Mouse (Mus musculus): Measurements from ENCODE around the gene Podxl2. TPM values are rescaled to one million over a fixed set of nuclear protein-coding genes. Genes with fewer than 3 reads are reported as not detected.

Gene Podxl2
- polyA plus RNA-seq, 1 experiment from 2014 or later = 56.8 TPM

DNA sequence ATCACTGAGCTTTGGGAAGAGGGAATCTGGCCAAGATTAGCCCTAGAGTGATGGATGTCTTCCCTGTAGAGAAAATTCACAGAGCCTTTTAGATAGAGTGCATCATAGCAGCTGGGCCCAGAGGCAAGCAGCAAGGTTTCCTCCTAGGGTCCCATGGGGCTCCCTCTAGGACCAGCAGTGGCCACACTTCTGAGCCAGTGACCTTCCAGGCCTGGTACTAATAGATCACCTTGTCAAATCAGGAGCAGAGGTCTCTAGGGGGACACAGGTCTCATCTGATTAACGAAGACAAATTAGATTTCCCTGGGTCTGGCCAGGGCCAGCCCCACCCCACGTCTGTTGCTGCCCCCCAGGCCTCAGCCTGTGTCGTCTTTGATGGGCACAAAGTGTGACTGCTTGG is 64.6 kb downstream of the Podxl2 start:
- no peaks in the 10 kb centered on the region for H3K27me3 ChIP-seq (ENCODE audit: control insufficient read depth, insufficient read depth, low read length)
- H3K9me3 ChIP-seq (replicated peaks; ENCODE audit: control insufficient read depth, low read length) = no peaks in the 10 kb centered on the region
- no peaks in the 10 kb centered on the region for H3K36me3 ChIP-seq (replicated peaks; ENCODE audit: control insufficient read depth, insufficient read depth, low read depth, low read length)
- H3K27ac ChIP-seq (replicated peaks; ENCODE audit: low read depth, low read length) = no peak overlapping the region
- no peaks in the 10 kb centered on the region for H3K4me1 ChIP-seq (ENCODE audit: control insufficient read depth, insufficient read depth, low read length)
- no peak overlapping the region for H3K9ac ChIP-seq (replicated peaks; ENCODE audit: low read length)
- no peak overlapping the region for H3K4me3 ChIP-seq (ENCODE audit: low read depth, low read length)
- WGBS = 47% methylated on average over 3 of the region's 3 CpGs
- H3K4me2 ChIP-seq (ENCODE audit: low read depth, low read length) = no peak overlapping the region
- ATAC-seq (replicated peaks; ENCODE audit: insufficient number of reproducible peaks, low FRiP score, low TSS enrichment, low read depth) (peak; percentile 53; the same call in 1 of the 2 replicates), DNase-seq (ENCODE audit: low spot score) (no peak)

DNA sequence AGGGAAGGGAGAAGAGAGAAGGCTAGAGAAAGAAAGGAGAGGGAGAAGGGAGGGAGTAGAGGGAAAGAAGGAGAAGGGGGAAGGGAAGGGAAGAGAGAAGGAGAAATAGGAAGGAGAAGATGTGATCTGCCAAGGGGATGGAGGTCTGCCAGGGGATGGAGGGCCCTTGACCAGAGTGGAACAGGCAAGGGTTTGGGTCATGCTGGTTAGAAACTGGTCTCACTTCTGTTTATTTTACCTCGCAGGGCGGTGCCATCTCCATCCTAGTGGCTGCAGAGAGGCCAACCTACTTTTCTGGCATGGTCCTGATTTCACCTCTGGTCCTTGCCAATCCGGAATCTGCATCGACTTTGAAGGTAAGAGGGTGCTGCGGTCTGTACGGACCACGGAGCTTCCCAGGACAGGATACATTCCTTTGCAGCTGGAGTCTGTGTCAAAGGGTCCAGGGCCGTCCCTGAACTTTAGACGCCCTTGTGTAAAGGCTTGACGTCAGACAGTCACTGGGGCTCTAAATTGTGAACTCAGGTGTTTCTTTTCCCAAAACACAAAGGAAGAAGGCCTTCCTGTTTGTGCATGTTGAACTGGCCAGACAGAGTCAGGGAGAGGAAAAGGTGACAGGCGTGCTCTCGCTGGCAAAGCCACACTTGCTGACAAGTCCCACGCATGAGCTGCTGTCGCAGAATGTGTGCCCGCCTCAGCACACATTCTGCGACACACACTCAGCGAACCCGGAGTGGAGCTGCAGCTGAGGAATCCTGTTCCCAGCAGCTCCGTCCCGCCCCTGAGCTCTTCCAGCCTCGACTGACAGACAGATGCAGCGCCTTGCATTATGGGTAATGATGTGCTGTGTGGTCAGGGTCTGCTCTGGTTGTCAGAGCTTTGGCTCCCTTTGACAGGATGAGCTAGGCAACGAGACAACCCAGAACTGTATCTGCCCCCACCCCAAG is 65.5 kb downstream of the Podxl2 start:
- DNase-seq (ENCODE audit: low spot score) (no peak), ATAC-seq (replicated peaks; ENCODE audit: insufficient number of reproducible peaks, low FRiP score, low TSS enrichment, low read depth) (0 out of 2 replicates have a peak, but pooled peaks have one; percentile 3)
- Histone ChIP-seq H3K27me3 (ENCODE audit: control insufficient read depth, insufficient read depth, low read length) (no peaks in the 10 kb centered on the region), H3K27ac (replicated peaks; ENCODE audit: low read depth, low read length) (no peak overlapping the region), H3K4me1 (ENCODE audit: control insufficient read depth, insufficient read depth, low read length) (no peaks in the 10 kb centered on the region), H3K36me3 (replicated peaks; ENCODE audit: control insufficient read depth, insufficient read depth, low read depth, low read length) (no peaks in the 10 kb centered on the region), H3K9me3 (replicated peaks; ENCODE audit: control insufficient read depth, low read length) (no peaks in the 10 kb centered on the region), H3K4me2 (ENCODE audit: low read depth, low read length) (no peak overlapping the region), H3K4me3 (ENCODE audit: low read depth, low read length) (no peak overlapping the region), H3K9ac (replicated peaks; ENCODE audit: low read length) (no peak overlapping the region)
- WGBS = 69% methylated on average over 23 of the region's 23 CpGs

DNA sequence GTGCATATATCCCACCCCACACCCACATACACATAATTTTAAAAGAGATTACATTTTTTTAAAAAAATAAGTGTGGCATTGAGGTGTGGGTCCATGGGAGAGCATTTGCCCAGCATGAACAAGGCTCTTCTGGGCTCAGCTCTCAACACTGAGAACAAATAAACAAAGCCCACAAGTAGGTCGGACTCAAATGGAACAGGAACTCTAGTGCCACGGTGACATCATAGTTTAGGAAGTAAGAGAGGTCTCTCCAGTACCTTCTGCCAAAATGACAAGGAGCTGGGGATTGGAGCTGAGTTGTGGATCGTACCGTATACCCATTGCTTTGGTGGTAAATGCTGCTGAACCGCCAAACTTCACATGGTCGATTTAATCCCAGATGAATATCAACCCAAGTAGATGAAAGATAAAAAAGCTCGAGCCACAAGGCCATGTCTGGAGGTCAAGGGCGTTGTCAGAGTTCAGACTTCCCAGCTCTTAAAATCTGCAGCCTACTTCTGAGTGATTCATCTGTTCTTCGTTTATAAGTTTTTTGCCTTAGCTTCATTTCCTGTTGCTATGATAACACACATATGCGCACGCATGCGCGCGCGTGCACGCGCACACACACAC is 69.8 kb downstream of the Podxl2 start:
- H3K9me3 ChIP-seq (replicated peaks; ENCODE audit: control insufficient read depth, low read length) = no peaks in the 10 kb centered on the region
- DNase-seq (ENCODE audit: low spot score) (no peak), ATAC-seq (replicated peaks; ENCODE audit: insufficient number of reproducible peaks, low FRiP score, low TSS enrichment, low read depth) (no peak)
- 86% methylated on average over 17 of the region's 17 CpGs for WGBS
- H3K27me3 ChIP-seq (ENCODE audit: control insufficient read depth, insufficient read depth, low read length) = no peaks in the 10 kb centered on the region
- H3K36me3 ChIP-seq (replicated peaks; ENCODE audit: control insufficient read depth, insufficient read depth, low read depth, low read length) = no peaks in the 10 kb centered on the region
- H3K4me2 ChIP-seq (ENCODE audit: low read depth, low read length) = no peak overlapping the region
- no peak overlapping the region for H3K27ac ChIP-seq (replicated peaks; ENCODE audit: low read depth, low read length)
- H3K4me1 ChIP-seq (ENCODE audit: control insufficient read depth, insufficient read depth, low read length) = no peaks in the 10 kb centered on the region
- no peak overlapping the region for H3K4me3 ChIP-seq (ENCODE audit: low read depth, low read length)
- no peak overlapping the region for H3K9ac ChIP-seq (replicated peaks; ENCODE audit: low read length)

DNA sequence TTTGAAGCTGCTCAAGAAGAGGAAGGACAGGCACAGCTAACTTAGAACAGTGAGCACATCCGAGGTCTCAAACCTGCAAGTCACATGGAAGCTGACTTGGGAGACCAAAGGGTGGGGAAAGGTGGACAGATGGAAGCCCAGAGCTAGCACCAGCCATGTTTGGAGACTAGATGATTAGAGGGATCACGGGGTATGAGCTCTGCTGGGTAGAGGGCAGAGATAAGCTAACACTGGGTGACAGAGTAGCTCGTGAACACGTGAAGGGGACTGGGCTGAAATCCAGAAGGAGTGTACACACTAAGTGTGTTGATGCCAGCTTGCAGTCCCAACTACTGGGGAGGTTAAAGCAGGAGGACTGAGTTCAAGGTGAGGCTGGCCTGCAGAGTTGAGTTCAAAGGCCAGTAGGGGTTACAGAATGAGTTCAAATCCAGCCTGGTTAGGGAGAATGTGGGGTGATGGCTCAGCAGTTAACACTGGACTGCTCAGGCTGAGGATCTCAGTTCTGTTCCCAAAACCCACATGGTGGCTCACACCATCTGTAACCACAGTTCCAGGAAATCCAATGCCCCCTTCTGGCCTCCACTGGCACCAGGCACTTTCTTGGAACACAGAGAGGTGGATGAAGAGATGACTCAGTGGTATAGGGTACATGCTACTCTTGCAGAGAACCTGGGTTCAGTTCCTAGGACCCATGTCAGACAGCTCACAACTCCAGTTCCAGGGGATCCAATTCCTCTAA is 70.7 kb downstream of the Podxl2 start:
- ATAC-seq (replicated peaks; ENCODE audit: insufficient number of reproducible peaks, low FRiP score, low TSS enrichment, low read depth) (no peak), DNase-seq (ENCODE audit: low spot score) (no peak)
- 85% methylated on average over 4 of the region's 4 CpGs for WGBS
- no peaks in the 10 kb centered on the region for H3K36me3 ChIP-seq (replicated peaks; ENCODE audit: control insufficient read depth, insufficient read depth, low read depth, low read length)
- H3K27me3 ChIP-seq (ENCODE audit: control insufficient read depth, insufficient read depth, low read length) = no peaks in the 10 kb centered on the region
- H3K4me3 ChIP-seq (ENCODE audit: low read depth, low read length) = no peak overlapping the region
- no peak overlapping the region for H3K4me2 ChIP-seq (ENCODE audit: low read depth, low read length)
- H3K27ac ChIP-seq (replicated peaks; ENCODE audit: low read depth, low read length) = no peak overlapping the region
- H3K4me1 ChIP-seq (ENCODE audit: control insufficient read depth, insufficient read depth, low read length) = no peaks in the 10 kb centered on the region
- H3K9me3 ChIP-seq (replicated peaks; ENCODE audit: control insufficient read depth, low read length) = no peaks in the 10 kb centered on the region
- no peak overlapping the region for H3K9ac ChIP-seq (replicated peaks; ENCODE audit: low read length)

DNA sequence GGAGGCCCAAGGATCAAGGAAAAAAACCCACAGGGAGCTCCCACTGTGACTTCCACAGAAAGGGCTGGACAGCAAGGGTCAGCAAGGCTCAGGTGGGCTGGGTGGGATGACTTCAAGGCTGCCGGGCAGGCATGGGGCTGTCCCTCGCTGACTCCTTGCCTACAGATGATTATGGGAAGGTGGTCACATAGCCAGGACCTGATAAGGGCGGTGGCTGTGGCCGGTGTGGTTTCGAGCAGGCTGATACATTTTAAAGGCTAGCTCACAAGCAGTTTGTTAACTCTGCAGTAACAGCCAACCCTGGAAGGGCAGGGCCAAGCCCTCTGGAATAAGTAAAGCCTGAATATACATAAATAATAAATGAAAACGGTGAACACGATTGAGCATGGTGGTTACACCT is 71.8 kb downstream of the Podxl2 start:
- H3K36me3 ChIP-seq (replicated peaks; ENCODE audit: control insufficient read depth, insufficient read depth, low read depth, low read length) = no peaks in the 10 kb centered on the region
- no peak for ATAC-seq (replicated peaks; ENCODE audit: insufficient number of reproducible peaks, low FRiP score, low TSS enrichment, low read depth)
- no peak overlapping the region for H3K27ac ChIP-seq (replicated peaks; ENCODE audit: low read depth, low read length)
- no peaks in the 10 kb centered on the region for H3K9me3 ChIP-seq (replicated peaks; ENCODE audit: control insufficient read depth, low read length)
- no peaks in the 10 kb centered on the region for H3K4me1 ChIP-seq (ENCODE audit: control insufficient read depth, insufficient read depth, low read length)
- H3K4me3 ChIP-seq (ENCODE audit: low read depth, low read length) = no peak overlapping the region
- no peak overlapping the region for H3K4me2 ChIP-seq (ENCODE audit: low read depth, low read length)
- no peak for DNase-seq (ENCODE audit: low spot score)
- 92% methylated on average over 7 of the region's 7 CpGs for WGBS
- H3K27me3 ChIP-seq (ENCODE audit: control insufficient read depth, insufficient read depth, low read length) = no peaks in the 10 kb centered on the region
- H3K9ac ChIP-seq (replicated peaks; ENCODE audit: low read length) = no peak overlapping the region

GRCm38 (mm10) chr6:88800735-88801134 is 74.1 kb downstream of the Podxl2 start:
- no peak for DNase-seq (ENCODE audit: low spot score)
- Histone ChIP-seq H3K4me3 (ENCODE audit: low read depth, low read length) (no peak overlapping the region), H3K36me3 (replicated peaks; ENCODE audit: control insufficient read depth, insufficient read depth, low read depth, low read length) (no peaks in the 10 kb centered on the region), H3K27ac (replicated peaks; ENCODE audit: low read depth, low read length) (no peak overlapping the region), H3K9me3 (replicated peaks; ENCODE audit: control insufficient read depth, low read length) (no peaks in the 10 kb centered on the region), H3K4me2 (ENCODE audit: low read depth, low read length) (no peak overlapping the region), H3K4me1 (ENCODE audit: control insufficient read depth, insufficient read depth, low read length) (no peaks in the 10 kb centered on the region), H3K27me3 (ENCODE audit: control insufficient read depth, insufficient read depth, low read length) (no peaks in the 10 kb centered on the region), H3K9ac (replicated peaks; ENCODE audit: low read length) (no peak overlapping the region)
- WGBS = 25% methylated on average over 3 of the region's 3 CpGs
- no peak for ATAC-seq (replicated peaks; ENCODE audit: insufficient number of reproducible peaks, low FRiP score, low TSS enrichment, low read depth)

- Histone ChIP-seq H3K4me2 (ENCODE audit: low read depth, low read length) (no peak overlapping the region), H3K27ac (replicated peaks; ENCODE audit: low read depth, low read length) (no peak overlapping the region), H3K9ac (replicated peaks; ENCODE audit: low read length) (no peak overlapping the region), H3K27me3 (ENCODE audit: control insufficient read depth, insufficient read depth, low read length) (no peaks in the 10 kb centered on the region), H3K9me3 (replicated peaks; ENCODE audit: control insufficient read depth, low read length) (no peaks in the 10 kb centered on the region), H3K36me3 (replicated peaks; ENCODE audit: control insufficient read depth, insufficient read depth, low read depth, low read length) (no peaks in the 10 kb centered on the region), H3K4me1 (ENCODE audit: control insufficient read depth, insufficient read depth, low read length) (no peaks in the 10 kb centered on the region), H3K4me3 (ENCODE audit: low read depth, low read length) (no peak overlapping the region)
- ATAC-seq (replicated peaks; ENCODE audit: insufficient number of reproducible peaks, low FRiP score, low TSS enrichment, low read depth) (no peak), DNase-seq (ENCODE audit: low spot score) (no peak)
- WGBS = 84% methylated on average over 7 of the region's 7 CpGs
These were observed 74.7 kb downstream of the Podxl2 start for GRCm38 (mm10) chr6:88800191-88800590.
